Mouse (Mus musculus) large intestine, adult 2 months (tissue): ENCODE results near the gene Srd5a3. TPM values are rescaled to one million over a fixed set of nuclear protein-coding genes. Genes with fewer than 3 reads are reported as not detected.
"Not testable (repeated sequence)": the region's sequence is repeated elsewhere in the genome, so short reads cannot be mapped to it uniquely, and the experiment has no call there.

ENCODE experiments used
- DNase-seq: peaks from one replicate; pipeline ENCODE4 v3.0.0-alpha.2; 2012; ENCODE audit warnings: low read depth, low spot score
- WGBS: fragments of 180-500 bp; shearing (Covaris S2); methylation state at CpG from one replicate; pipeline ENCODE4 v1.1.7; 2018; 5-methylcytosine and 5-hydroxymethylcytosine counted together
- polyA plus RNA-seq: library from polyadenylated mRNA; depleted of rRNA; stranded (reverse); fragments of >200 nt; gene quantifications from 2 replicates; pipeline ENCODE4 v1.2.3, GENCODE M21; 2012; rRNA removed

Srd5a3 gene
- 55.9 and 60.8 TPM in 2 replicates for polyA plus RNA-seq

DNA sequence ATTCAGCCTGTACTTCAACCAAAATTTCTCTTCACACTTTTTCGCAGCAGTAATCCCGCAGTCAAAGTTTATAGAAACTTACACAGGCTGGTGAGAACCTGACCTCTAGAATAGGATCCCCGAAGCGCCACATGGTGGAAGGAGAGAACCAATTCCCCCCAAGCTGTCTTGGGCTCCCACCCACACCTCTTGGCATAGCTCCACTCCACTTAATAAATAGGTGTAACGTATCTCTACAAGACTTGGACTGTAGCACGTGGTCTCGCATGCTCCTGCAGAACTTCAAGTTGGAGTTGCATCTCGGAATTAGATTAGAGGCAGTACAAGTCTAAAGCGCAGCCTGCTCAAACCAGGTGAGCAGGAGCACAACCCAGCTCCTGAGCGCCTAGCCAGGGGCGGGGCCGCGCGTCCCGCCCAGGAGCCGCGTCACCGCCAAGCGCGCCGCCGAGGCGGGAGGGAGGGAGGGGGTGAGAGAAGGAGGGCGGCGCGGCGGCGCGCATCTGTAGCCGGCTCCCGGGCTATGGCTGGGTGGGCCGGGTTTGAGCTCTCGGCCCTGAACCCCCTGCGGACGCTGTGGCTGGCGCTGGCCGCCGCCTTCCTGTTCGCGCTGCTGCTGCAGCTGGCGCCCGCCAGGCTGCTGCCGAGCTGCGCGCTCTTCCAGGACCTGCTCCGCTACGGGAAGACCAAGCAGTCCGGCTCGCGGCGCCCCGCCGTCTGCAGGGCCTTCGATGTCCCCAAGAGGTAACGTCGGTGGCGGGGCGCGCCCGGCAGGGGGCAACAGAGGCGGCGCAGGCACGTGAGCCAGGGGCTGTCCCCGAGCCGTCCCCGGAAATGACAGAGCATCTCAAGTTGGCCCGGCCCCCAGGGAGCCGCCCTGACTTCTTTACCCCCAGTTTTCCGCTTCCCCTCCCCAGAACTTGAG lies at the start of gene Srd5a3:
Gene Srd5a3 (plus strand): TSS at position 464 of the 922 bp plus-strand sequence.
- DNase-seq = peak; percentile 75
- under 1% methylated on average over 65 of the region's 69 CpGs for WGBS

DNA sequence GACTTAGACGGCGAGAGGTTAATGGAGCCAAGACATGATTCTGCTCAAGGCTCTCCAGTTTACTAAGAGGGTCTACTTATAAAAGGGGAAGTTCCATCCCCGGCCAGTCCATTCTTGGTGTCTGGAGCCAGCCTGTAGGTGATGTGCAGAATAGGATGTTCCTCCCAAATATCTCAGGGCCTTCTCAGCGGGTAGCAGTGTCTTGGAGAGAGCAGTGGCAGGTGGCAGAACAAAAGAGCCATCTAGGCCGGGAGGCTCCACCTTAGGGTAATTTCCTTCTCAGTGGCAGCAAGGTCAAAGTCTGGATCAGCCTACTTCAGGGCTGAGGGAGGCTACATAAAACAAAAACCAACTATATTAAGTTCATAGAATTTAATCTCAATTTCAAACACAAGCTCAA lies 36.3 kb upstream of the Srd5a3 start:
- DNase-seq = not testable (repeated sequence)
- WGBS = 62% methylated on average over 5 of the region's 5 CpGs

DNA sequence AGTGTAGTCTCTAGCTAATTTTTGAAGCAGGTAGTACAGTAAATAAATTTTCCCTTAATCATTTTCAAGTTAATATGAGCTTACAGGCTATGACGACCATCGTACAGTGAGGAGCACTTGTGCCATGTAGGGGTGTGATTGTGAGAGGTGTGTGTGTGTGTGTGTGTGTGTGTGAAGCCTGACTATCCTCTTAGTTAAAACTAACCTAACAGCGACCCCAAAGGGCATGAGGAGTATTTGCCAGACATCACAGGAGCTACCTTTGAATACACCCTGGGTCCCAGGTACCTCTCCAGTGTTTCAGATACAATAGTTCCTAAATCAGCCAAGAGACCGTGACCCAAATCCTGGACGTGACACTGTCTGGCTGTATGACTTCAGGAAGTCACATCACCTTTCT lies 32.8 kb upstream of the Srd5a3 start:
- no peak for DNase-seq
- 72% methylated on average over 5 of the region's 5 CpGs for whole genome bisulfite sequencing

DNA sequence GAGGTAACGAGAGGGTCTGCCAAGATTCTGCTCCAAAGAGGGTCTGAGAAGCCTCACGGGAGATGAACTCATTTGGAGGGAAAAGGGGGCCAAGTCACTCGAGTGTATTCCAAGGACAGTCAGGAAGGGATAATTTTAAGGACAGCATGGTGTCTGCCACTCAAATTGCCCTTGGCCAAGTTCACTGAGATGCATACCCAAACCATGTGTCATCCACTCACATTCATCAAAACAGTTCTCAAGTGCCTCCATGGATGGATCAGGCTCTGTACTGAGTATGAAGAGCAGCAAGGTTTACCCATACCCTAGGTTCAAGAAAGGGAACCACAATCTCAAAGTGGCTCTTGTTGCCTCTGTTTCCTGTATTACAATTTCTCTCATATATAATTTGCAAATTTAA lies 31.6 kb upstream of the Srd5a3 start:
- WGBS = 72% methylated on average over 3 of the region's 3 CpGs
- no peak for DNase-seq

DNA sequence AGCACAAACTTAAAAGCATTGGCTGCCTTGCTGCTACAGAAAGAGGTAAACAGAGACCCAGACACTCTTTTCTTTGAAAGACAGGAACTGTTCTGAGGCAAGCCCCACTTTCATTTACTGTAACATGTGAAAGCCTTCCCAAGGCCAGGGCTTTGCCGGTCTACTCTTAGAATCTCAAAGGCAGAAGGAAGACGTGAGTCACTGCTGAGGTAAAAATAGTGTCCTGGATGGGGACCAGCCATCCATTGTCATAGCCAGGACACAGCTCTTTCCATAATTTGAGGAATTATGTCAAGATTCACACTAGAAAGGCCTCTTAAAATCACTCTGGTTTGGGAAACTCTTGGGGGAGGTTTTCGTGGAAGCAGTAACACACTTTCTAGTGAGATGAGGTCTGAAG lies 28.9 kb upstream of the Srd5a3 start:
- no peak for DNase-seq
- WGBS = 77% methylated on average over 3 of the region's 3 CpGs

DNA sequence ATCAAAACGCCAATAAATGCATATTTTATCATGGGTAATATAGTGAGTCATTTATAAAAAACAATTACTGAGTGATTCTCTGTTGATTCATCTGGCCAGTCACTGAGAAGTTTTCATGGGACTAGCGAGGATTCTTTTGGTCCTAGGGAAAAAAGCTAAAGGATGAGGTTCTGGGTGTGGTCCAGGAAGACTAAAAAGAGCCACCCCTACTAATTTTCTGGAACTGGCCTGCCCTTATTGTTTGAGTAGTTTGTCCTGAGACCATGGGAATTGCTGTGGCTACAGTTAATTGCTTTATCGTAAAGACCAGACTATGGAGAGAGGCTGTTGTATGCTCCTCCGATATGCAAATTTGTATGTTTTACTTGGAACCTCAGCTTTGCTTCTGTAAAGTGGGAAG lies 28.1 kb upstream of the Srd5a3 start:
- 58% methylated on average over 4 of the region's 4 CpGs for WGBS
- DNase-seq = no peak

DNA sequence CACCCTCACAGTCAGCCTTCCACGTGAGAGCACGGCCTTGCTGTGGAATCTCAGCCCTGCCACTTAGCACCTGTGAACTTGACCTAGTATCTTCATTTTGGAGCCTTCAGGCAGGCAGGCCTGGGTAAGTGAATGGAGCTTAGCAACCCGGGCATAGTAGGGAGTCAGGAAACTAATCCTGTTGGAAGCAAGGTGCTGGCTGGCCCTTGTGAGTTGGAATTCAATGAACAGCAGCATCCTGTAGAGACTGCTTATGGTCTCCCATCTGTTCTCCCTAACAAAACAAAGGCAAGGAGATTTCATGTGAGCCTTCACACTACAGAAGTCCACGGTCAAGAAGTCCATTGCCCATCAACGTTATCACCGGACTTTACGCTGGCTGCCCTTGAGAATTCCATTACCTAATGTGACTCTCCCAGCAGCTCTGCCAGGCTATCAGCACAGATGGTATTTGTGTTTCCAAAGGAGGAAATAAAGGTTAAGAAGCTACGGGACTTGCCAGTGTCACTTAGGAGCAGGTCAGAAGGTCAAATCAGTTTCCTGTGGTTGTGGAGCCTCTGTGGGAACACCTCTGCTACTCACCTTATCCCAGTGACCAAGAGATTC lies 24.5 kb upstream of the Srd5a3 start:
- 61% methylated on average over 8 of the region's 8 CpGs for WGBS
- no peak for DNase-seq

DNA sequence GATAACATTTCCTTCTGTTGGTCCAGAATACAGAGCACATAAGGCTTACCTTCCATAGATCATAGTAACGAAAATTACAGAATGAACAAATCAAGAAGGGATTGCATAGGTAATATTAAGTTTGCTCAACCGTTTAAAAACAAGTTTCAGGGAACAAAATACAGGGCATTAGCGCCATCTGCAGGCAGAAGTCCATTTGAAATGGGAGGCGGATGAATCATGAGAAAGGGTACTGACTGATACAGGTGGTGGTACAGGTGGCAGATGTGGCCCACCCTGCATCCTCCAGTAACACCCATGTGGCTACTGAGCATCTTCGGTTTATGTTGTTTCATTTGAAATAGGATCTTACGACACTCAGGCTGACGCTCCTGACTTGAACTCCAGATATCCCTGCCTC lies 21.6 kb upstream of the Srd5a3 start:
- DNase-seq = no peak
- WGBS = 25% methylated on average over 7 of the region's 7 CpGs

DNA sequence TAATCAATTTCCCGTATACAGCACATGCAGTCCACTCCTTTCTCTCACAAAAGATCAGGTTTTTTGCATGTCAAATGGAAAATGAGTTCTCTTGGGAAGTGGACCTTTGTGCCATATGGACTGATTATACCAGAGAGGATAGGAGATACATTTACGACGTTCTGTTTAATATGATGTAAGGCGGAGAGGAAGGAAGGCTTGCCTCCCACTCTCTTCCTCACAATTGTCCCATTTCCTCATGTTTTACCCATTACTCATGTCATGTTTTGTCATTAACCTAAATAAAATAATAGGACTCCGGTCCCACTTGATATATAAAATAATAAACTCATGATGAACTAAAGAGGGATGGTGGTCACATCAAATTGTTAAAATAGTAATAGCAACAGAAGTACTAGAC lies 19.4 kb upstream of the Srd5a3 start:
- WGBS = 61% methylated on average over 5 of the region's 5 CpGs
- DNase-seq = no peak

DNA sequence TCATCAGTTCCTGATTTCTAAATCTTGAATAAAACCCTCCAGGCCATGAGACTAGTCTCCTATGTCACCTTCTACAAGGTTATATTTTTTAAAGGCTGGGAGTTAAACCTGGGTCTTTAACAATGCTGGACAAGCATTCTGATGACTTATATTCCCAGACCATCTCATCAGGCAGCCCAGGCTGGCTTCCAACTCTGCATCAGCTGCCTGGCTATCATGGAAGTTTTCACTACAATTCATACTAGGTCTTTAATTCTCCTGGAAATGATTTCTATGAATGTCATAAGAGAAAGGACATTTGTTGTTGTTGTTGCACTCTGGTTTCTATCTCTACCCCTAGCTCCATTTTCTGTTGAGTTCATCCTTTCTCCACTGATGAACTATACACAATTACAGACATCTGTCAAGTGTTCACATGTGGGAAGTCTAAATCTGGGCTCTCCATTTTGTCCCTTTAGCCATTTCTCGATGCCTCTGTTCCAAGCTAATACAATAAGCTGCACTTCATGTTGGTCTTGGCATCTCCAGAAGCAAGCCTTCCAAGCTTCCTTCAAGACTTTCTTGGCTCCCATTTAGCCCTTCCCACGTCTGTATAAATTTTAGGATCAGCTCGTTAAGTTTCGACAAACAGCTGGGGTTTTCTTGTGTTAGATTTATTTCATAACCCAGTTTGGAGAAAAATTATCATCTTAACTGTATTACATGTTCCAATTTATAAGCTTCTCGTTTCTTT lies 12.3 kb upstream of the Srd5a3 start:
- 62% methylated on average over 5 of the region's 5 CpGs for WGBS
- no peak for DNase-seq

DNA sequence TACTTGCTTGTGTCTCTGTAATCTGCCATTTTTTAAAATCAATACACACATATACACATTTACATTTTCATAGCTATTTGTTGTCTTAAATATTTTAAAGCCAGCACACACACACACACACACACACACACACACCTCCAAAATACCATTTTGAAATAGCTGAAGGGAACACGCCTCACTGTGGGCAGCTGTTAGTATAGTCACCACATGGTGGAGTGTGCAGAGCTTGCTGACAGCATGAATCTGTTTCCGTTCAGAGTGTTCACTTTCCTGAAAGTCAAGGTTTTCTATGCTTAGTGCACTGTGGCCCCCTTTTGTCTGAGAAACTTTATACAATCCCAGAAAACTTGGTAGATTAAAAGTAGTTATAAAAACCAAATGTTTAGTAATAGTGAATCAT lies 9.8 kb upstream of the Srd5a3 start:
- WGBS = 41% methylated on average over 2 of the region's 2 CpGs
- no peak for DNase-seq

DNA sequence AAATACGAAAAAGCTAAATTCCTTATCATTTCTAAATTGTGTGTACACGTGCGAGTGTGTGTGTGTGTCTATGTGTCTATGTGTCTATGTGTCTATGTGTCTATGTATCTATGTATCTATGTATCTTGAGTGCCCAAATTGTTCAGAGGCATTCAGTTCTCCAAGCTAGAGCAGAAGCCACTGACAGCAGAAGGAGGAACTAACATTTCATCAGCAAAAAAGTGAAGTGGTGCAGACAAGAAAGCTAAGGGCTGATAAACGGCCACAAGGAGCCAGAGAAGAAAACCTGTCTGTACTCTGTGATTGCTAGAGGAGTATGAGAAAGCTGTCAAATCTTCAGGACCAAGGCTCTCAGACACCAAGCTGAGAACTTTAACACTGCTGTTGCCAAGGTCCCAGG lies 8.1 kb upstream of the Srd5a3 start:
- WGBS = 84% methylated on average over 4 of the region's 4 CpGs
- DNase-seq = no peak

DNA sequence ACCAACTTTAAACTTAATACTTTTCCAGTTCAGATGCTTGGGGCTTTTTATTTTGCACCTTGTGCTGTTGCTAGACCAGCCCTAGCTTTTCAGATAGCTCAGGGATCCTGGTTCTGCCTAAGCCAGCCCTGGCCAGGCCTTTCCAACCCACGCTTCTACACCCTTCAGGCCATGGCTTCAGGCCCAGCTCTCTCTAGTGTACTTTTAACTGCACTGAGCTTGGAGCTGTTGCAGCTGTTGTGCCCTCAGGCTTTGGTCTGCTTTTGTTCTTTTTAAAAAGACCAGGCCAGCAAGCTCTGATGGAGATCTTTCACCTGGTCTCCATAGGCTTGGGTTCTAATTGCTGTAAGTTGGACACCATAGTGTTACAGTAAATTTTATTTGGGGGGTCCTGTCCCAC lies 4.4 kb upstream of the Srd5a3 start:
- DNase-seq = no peak
- 71% methylated on average over 1 of the region's 1 CpGs for WGBS

DNA sequence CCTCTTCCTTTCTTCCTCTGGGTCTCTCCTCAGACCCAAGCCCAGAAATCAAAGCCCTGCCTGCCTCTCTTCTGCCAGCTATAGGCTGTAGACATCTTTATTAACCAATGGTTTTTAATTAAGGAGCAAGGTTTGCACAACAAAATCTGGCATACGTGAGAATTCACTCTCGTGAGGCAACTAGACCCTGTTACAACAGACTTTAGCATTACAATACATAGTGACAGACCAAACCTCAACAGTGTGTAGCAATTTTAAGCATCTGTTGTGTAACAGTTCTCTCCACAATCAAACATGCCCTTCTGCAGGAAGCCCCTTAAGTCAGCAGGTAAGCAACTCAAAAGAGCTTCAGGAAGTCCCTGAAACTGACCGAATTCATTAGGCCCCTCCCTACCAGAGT lies 3.8 kb upstream of the Srd5a3 start:
- 91% methylated on average over 3 of the region's 3 CpGs for WGBS
- DNase-seq = no peak

DNA sequence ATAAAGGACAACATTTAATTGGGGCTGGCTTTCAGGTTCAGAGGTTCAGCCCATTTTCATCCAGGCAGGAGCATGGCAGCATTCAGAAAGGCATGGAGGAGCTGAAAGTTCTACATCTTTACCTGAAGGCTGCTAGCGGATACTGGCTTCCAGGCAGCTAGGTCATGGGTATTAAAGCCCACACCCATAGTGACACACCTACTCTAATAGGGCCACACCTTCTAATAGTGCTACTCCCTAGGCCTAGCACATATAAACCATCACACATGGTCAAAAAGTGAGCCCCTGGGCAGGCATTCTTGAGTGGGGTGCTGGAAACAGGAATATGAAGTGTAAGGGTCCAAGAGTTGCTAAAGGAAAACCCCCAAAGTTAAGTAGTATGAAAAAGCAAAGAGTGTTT lies 2.5 kb upstream of the Srd5a3 start:
- 82% methylated on average over 1 of the region's 1 CpGs for WGBS
- DNase-seq = no peak

DNA sequence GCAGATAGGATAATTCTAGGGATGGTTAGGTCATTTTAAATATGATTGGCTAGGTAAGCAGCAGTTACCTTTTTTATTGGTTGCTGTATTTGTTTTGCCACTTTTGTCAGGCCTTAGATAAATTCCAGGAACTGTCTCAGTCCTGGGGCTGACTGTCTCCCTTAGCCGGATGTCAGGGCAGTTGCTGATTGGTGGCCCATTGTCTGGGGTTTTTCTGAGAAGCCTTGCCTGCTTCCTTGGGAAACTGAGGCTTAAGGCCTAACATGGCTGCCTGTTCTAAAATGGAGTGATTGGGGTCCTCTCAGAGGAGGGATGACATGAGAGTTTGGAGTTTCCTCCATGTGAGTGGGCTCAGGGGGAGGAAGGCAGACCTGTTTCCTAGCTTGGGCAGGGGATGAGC lies 2.0 kb upstream of the Srd5a3 start:
- 55% methylated on average over 1 of the region's 1 CpGs for WGBS
- no peak for DNase-seq

DNA sequence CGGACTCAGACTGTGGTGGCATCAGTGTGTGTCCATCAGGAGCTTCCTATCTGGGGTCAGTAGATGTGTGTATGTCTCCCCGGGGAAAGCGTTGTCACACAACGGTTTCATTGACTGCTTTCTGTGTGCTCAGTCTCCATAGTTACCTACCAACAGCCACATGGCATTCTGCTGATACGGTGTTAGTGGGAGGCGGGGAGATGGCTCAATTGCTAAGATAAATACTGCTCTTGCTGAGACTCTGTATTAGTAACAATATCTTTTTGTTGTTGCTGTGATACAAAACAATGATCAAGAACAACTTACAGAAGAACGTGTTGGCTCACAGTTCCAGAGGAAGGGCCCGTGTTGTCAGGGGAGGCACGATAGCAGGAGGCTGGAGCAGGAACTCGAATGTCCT lies 1.6 kb upstream of the Srd5a3 start:
- 67% methylated on average over 10 of the region's 10 CpGs for WGBS
- no peak for DNase-seq

DNA sequence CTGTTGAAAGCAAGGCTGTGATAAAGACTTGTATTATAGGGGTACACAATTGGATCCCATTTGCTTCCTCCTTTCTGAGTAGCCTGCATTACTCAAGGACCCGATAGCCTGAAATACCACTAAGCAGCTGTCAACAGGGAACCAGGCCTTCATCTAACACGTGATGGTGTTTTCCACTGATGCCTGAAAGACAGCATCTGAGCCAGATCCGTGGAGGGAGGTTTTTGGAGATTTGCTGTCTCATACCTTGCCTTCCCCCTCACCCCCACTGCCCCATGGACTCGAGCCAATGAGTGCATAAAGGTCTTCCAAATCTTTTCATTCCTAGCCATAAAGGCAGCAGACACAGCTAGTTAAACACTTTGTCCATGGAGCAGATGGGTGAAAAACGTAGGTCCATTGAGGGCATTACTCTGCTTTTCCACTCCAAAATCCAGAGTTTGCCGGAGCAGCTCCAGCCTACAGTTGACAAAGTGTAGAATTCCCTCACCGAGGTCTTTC lies 850 bp upstream of the Srd5a3 start:
- DNase-seq = no peak
- WGBS = 63% methylated on average over 7 of the region's 7 CpGs

DNA sequence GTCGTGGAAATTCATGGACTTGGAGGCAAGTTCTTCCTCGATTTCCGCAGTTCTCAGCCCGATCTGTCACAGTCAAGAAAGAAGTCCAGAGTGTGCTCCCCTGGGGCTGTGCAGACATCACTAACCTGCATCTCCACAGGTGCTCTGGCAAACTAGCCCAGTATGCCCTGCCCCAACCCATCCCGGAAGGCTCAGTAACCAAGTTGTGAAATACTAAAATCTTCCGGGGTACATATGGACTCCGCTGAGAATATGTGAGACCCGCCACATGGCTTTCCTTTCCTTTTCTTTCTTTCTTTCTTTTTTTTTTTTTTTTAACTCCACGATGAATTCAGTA lies 627 bp downstream of the Srd5a3 start:
- whole genome bisulfite sequencing = 3% methylated on average over 9 of the region's 9 CpGs
- DNase-seq = no peak

DNA sequence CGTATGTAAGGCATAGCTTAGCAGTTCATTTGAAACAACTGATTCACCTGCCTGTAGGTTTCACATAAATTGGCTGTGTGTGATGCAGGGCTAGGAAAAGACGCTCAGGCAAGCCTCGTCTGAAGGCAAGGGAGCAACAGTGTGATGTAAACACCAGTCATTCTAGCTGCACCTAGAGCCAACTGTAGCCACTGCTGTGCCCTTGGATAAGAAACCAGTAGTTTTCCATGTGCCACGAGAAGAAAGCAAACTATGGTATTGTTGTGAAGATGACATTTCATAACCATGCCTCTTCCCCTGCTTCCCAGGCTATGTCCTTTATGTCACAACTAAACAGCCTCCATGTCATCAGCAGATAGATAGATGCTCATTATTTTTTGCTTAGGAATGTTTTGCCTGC lies 3.3 kb downstream of the Srd5a3 start:
- DNase-seq = no peak
- 87% methylated on average over 4 of the region's 4 CpGs for WGBS

DNA sequence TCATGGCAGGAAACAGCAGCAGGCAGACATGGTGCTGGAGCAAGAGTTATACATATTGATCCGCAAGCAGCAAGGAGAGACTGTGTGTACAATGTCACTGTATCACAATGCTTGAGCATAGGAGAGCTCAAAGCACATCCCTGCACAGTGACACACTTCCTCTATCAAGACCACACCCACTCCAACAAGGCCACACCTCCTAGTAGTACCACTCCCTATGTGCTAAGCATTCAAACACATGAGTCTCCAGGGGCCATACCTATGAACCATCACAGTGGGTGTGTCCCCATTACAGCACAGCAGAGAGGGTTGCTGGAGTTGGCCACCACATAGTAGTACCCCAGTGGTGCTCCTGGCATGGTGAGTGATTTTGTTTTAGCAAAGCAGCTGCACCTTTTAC lies 6.3 kb downstream of the Srd5a3 start:
- WGBS = 96% methylated on average over 1 of the region's 1 CpGs

More for the DNA sequence above, 6.3 kb downstream of the Srd5a3 start:
- DNase-seq = no peak
